Mouse (Mus musculus) bone marrow macrophage, adult 2 months (primary cell): ENCODE results near the gene Cacna1i.

Experiments
- CTCF ChIP-seq: IDR thresholded peaks from 2 replicates; pipeline ENCODE4 v1.5.1; 2012; ENCODE audit warnings: low read depth, mild to moderate bottlenecking, low read length, moderate library complexity
- POLR2A ChIP-seq: IDR thresholded peaks from 2 replicates; pipeline ENCODE4 v1.6.1; 2012; ENCODE audit warnings: mild to moderate bottlenecking, low read depth, low read length, borderline replicate concordance

DNA sequence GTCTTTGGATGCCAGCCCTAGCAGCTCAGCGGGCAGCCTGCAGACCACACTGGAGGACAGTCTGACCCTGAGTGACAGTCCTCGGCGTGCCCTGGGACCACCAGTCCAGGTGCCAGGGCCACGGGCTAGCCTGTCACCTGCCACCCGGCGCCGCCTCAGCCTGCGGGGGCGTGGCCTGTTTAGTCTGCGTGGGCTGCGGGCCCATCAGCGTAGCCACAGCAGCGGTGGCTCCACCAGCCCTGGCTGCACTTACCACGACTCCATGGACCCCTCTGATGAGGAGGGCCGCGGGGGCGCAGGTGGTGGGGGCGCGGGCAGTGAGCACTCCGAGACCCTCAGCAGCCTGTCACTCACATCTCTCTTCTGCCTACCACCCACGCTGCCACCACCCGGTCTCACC lies 108.0 kb downstream of the Cacna1i start:
- TF ChIP-seq CTCF (no peak), POLR2A (no peak)
